Mouse (Mus musculus) hindbrain, embryonic 15.5 days (tissue): ENCODE results near the gene Gabrb1. TPM values are rescaled to one million over a fixed set of nuclear protein-coding genes. Genes with fewer than 3 reads are reported as not detected.
A peak's percentile ranks its signal among the peaks of the same experiment; 100 is the strongest.

Experiments
- ATAC-seq: fragments of 200-750 bp; cut with Nextera tagmentation; 2 replicates; pipeline ENCODE4 v1.8.0; 2017; ENCODE audit warnings: low read depth, moderate number of reproducible peaks, moderate TSS enrichment; ENCODE audit not compliant: low FRiP score
- H3K27ac ChIP-seq: fragments of 300-500 bp; sonication (generic); replicated peaks from 2 replicates; pipeline ENCODE4 v1.5.1; 2015; ENCODE audit warnings: mild to moderate bottlenecking, inconsistent platforms
- H3K27me3 ChIP-seq: fragments of 300-500 bp; sonication (generic); 2 replicates; pipeline ENCODE4 v1.6.1; 2015; ENCODE audit warnings: control low read depth, inconsistent platforms
- H3K36me3 ChIP-seq: fragments of 300-500 bp; sonication (generic); 2 replicates; pipeline ENCODE4 v1.6.1; 2015; ENCODE audit warnings: control low read depth, inconsistent platforms
- H3K4me1 ChIP-seq: fragments of 300-500 bp; sonication (generic); replicated peaks from 2 replicates; pipeline ENCODE4 v1.6.1; 2015; ENCODE audit warnings: control low read depth, inconsistent platforms
- H3K4me2 ChIP-seq: fragments of 300-500 bp; sonication (generic); 2 replicates; pipeline ENCODE4 v1.6.1; 2015; ENCODE audit warnings: moderate library complexity, mild to moderate bottlenecking, inconsistent platforms
- H3K4me3 ChIP-seq: fragments of 300-500 bp; sonication (generic); 2 replicates; pipeline ENCODE4 v1.5.1; 2015; ENCODE audit warnings: mild to moderate bottlenecking, inconsistent platforms
- H3K9ac ChIP-seq: fragments of 300-500 bp; sonication (generic); 2 replicates; pipeline ENCODE4 v1.6.1; 2015; ENCODE audit warnings: inconsistent platforms
- H3K9me3 ChIP-seq: fragments of 300-500 bp; sonication (generic); 2 replicates; pipeline ENCODE4 v1.6.1; 2016; ENCODE audit warnings: control low read depth, inconsistent platforms
- WGBS: fragments of 180-500 bp; shearing (Covaris S2); methylation state at CpG from one replicate; pipeline ENCODE4 v1.1.7; 2015; 5-methylcytosine and 5-hydroxymethylcytosine counted together
- polyA plus RNA-seq: library from polyadenylated mRNA; unstranded; fragments of >200 nt; fragmentation: Nextera tagmentation; extraction: Ambion mirVana; gene quantifications from 2 replicates; pipeline ENCODE4 v1.2.1, GENCODE M21; 2015

Gene Gabrb1
- 31.5 and 32.0 TPM in 2 replicates for polyA plus RNA-seq

GRCm38 (mm10) chr5:71657482-71658114, at the start of gene Gabrb1:
Gene Gabrb1, plus strand, starts transcription at chr5:71658113.
- peak within 1 kb of the TSS; percentile 61 for H3K9ac ChIP-seq

GRCm38 (mm10) chr5:71608735-71609134, 49.2 kb upstream of the Gabrb1 start:
- Histone ChIP-seq H3K4me1 (peaks cover 5% of the 10 kb centered on the region; the same call in 1 of the 2 replicates), H3K36me3 (no peaks in the 10 kb centered on the region), H3K9me3 (no peaks in the 10 kb centered on the region), H3K27me3 (no peaks in the 10 kb centered on the region), H3K4me3 (no peak overlapping the region), H3K9ac (no peak overlapping the region), H3K4me2 (no peak overlapping the region), H3K27ac (no peak overlapping the region)
- no peak for ATAC-seq
- 87% methylated on average over 1 of the region's 1 CpGs for WGBS

More at GRCm38 (mm10) chr5:71657482-71658114, at the start of gene Gabrb1:
- H3K4me2 ChIP-seq, result peak within 1 kb of the TSS; percentile 89
- peaks cover 17% of the 10 kb centered on the region for H3K4me1 ChIP-seq
- 0 out of 2 replicates have a peak, but pooled peaks cover 6% of the 10 kb centered on the region for H3K27me3 ChIP-seq
- peak; percentile 95 for ATAC-seq
- no peaks in the 10 kb centered on the region for H3K36me3 ChIP-seq
- WGBS, result under 1% methylated on average over 43 of the region's 49 CpGs
- H3K9me3 ChIP-seq, result no peaks in the 10 kb centered on the region
- H3K27ac ChIP-seq, result peak within 1 kb of the TSS; percentile 26; the same call in 1 of the 2 replicates
- H3K4me3 ChIP-seq, result peak within 1 kb of the TSS; percentile 74

- no peaks in the 10 kb centered on the region for H3K36me3 ChIP-seq
- no peaks in the 10 kb centered on the region for H3K4me1 ChIP-seq
Observed at GRCm38 (mm10) chr5:71614311-71614710, 43.6 kb upstream of the Gabrb1 start.

GRCm38 (mm10) chr5:71616734-71617133, 41.2 kb upstream of the Gabrb1 start:
- Histone ChIP-seq H3K9me3 (no peaks in the 10 kb centered on the region), H3K4me3 (no peak overlapping the region), H3K27me3 (no peaks in the 10 kb centered on the region), H3K36me3 (no peaks in the 10 kb centered on the region), H3K27ac (no peak overlapping the region), H3K9ac (no peak overlapping the region), H3K4me1 (no peaks in the 10 kb centered on the region), H3K4me2 (no peak overlapping the region)
- no peak for ATAC-seq
- WGBS, result 69% methylated on average over 4 of the region's 4 CpGs

More at GRCm38 (mm10) chr5:71614311-71614710, 43.6 kb upstream of the Gabrb1 start:
- no peak overlapping the region for H3K9ac ChIP-seq
- no peaks in the 10 kb centered on the region for H3K9me3 ChIP-seq
- no peak overlapping the region for H3K4me3 ChIP-seq
- ATAC-seq, result no peak
- WGBS, result 90% methylated on average over 1 of the region's 1 CpGs
- H3K27me3 ChIP-seq, result no peaks in the 10 kb centered on the region
- H3K27ac ChIP-seq, result no peak overlapping the region
- no peak overlapping the region for H3K4me2 ChIP-seq

GRCm38 (mm10) chr5:71627820-71628219, 30.1 kb upstream of the Gabrb1 start:
- Histone ChIP-seq H3K9me3 (no peaks in the 10 kb centered on the region), H3K27ac (no peak overlapping the region), H3K27me3 (no peaks in the 10 kb centered on the region), H3K9ac (no peak overlapping the region), H3K4me3 (no peak overlapping the region), H3K36me3 (no peaks in the 10 kb centered on the region), H3K4me1 (no peaks in the 10 kb centered on the region), H3K4me2 (no peak overlapping the region)
- WGBS, result 94% methylated on average over 3 of the region's 3 CpGs
- ATAC-seq, result no peak

- no peaks in the 10 kb centered on the region for H3K4me1 ChIP-seq
- H3K36me3 ChIP-seq, result no peaks in the 10 kb centered on the region
- no peaks in the 10 kb centered on the region for H3K27me3 ChIP-seq
- H3K4me2 ChIP-seq, result no peak overlapping the region
- no peaks in the 10 kb centered on the region for H3K9me3 ChIP-seq
- H3K9ac ChIP-seq, result no peak overlapping the region
- H3K4me3 ChIP-seq, result no peak overlapping the region
- no peak for ATAC-seq
- H3K27ac ChIP-seq, result no peak overlapping the region
- 87% methylated on average over 10 of the region's 10 CpGs for WGBS
Observed at GRCm38 (mm10) chr5:71639804-71640203, 18.1 kb upstream of the Gabrb1 start.

GRCm38 (mm10) chr5:71648108-71648507, 9.8 kb upstream of the Gabrb1 start:
- no peaks in the 10 kb centered on the region for H3K36me3 ChIP-seq
- H3K27ac ChIP-seq, result no peak overlapping the region
- H3K4me2 ChIP-seq, result no peak overlapping the region
- H3K9ac ChIP-seq, result no peak overlapping the region
- no peak overlapping the region for H3K4me3 ChIP-seq
- H3K27me3 ChIP-seq, result no peaks in the 10 kb centered on the region
- 71% methylated on average over 2 of the region's 2 CpGs for WGBS
- no peaks in the 10 kb centered on the region for H3K9me3 ChIP-seq
- no peaks in the 10 kb centered on the region for H3K4me1 ChIP-seq
- no peak for ATAC-seq

GRCm38 (mm10) chr5:71654056-71654455, 3.9 kb upstream of the Gabrb1 start:
- Histone ChIP-seq H3K27ac (no peak overlapping the region), H3K9ac (no peak overlapping the region), H3K4me2 (no peak overlapping the region), H3K9me3 (no peaks in the 10 kb centered on the region), H3K36me3 (no peaks in the 10 kb centered on the region), H3K4me1 (peaks cover 17% of the 10 kb centered on the region), H3K4me3 (no peak overlapping the region), H3K27me3 (0 out of 2 replicates have a peak, but pooled peaks cover 3% of the 10 kb centered on the region)
- WGBS, result 90% methylated on average over 5 of the region's 5 CpGs
- ATAC-seq, result no peak

GRCm38 (mm10) chr5:71656771-71657170, 1.1 kb upstream of the Gabrb1 start:
- peak overlapping the region; percentile 89 for H3K4me2 ChIP-seq
- no peak for ATAC-seq
- 9% methylated on average over 9 of the region's 10 CpGs for WGBS

GRCm38 (mm10) chr5:71658115-71658497, 193 bp downstream of the Gabrb1 start, which contains the start of gene Gabra4:
Gene Gabra4, minus strand, starts transcription at chr5:71658308.
- WGBS, result under 1% methylated on average over 15 of the region's 15 CpGs
- Histone ChIP-seq H3K27me3 (0 out of 2 replicates have a peak, but pooled peaks cover 6% of the 10 kb centered on the region), H3K4me3 (peak within 1 kb of the TSS; percentile 74), H3K4me1 (peaks cover 17% of the 10 kb centered on the region), H3K4me2 (peak within 1 kb of the TSS; percentile 89), H3K9ac (peak within 1 kb of the TSS; percentile 61), H3K27ac (peak within 1 kb of the TSS; percentile 26; the same call in 1 of the 2 replicates), H3K36me3 (no peaks in the 10 kb centered on the region), H3K9me3 (no peaks in the 10 kb centered on the region)
- ATAC-seq, result peak; percentile 76

More at GRCm38 (mm10) chr5:71656771-71657170, 1.1 kb upstream of the Gabrb1 start:
- Histone ChIP-seq H3K4me1 (peaks cover 17% of the 10 kb centered on the region), H3K27ac (no peak overlapping the region), H3K36me3 (no peaks in the 10 kb centered on the region), H3K4me3 (peak overlapping the region; percentile 74), H3K9ac (peak overlapping the region; percentile 61; the same call in 1 of the 2 replicates), H3K27me3 (0 out of 2 replicates have a peak, but pooled peaks cover 6% of the 10 kb centered on the region), H3K9me3 (no peaks in the 10 kb centered on the region)

- Histone ChIP-seq H3K9ac (no peak overlapping the region), H3K4me1 (no peaks in the 10 kb centered on the region), H3K27ac (no peak overlapping the region), H3K4me2 (no peak overlapping the region), H3K36me3 (no peaks in the 10 kb centered on the region), H3K9me3 (no peaks in the 10 kb centered on the region), H3K4me3 (no peak overlapping the region), H3K27me3 (no peaks in the 10 kb centered on the region)
- 38% methylated on average over 4 of the region's 4 CpGs for WGBS
- no peak for ATAC-seq
Observed at GRCm38 (mm10) chr5:71665593-71665992, 7.7 kb downstream of the Gabrb1 start.

GRCm38 (mm10) chr5:71699696-71700467, 42.0 kb downstream of the Gabrb1 start:
- Histone ChIP-seq H3K27ac (peak overlapping the region; percentile 71), H3K4me2 (peak overlapping the region; percentile 91), H3K4me1 (peaks cover 12% of the 10 kb centered on the region; the same call in 1 of the 2 replicates), H3K4me3 (peak overlapping the region; percentile 62), H3K9me3 (no peaks in the 10 kb centered on the region), H3K36me3 (no peaks in the 10 kb centered on the region), H3K27me3 (no peaks in the 10 kb centered on the region), H3K9ac (peak overlapping the region; percentile 66)
- WGBS, result under 1% methylated on average over 19 of the region's 19 CpGs
- no peak for ATAC-seq
